Mouse (Mus musculus): ENCODE measurements around the gene Fmnl2. TPM values are rescaled to one million over a fixed set of nuclear protein-coding genes. Genes with fewer than 3 reads are reported as not detected.

Fmnl2 gene
- polyA plus RNA-seq, 1 experiment from 2014 or later = 21.3 TPM

DNA sequence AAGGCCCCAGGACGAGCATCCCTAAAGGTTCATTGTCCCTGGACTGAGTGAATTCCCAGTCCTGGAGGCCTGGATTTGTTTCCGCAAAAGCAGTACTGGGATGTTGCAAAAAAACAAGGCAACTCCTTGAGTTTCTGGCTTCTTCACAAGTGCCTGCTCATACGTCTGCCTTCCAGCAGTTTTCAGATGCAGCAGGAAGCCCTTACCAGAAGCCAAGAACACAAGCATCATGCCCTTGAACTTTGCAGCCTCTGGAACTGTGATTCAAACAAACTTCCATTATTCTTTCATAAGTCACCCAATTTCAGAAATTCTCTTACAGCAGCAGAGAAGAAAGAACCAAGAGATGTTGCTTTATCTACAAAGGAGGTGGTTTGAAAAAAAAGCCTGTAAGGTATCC is 21.9 kb upstream of the Fmnl2 start:
- 80% methylated on average over 3 of the region's 3 CpGs for WGBS
- Histone ChIP-seq H3K27me3 (replicated peaks; ENCODE audit: control insufficient read depth, insufficient read depth, low read length) (no peaks in the 10 kb centered on the region), H3K4me3 (ENCODE audit: low read depth, low read length) (no peak overlapping the region), H3K9ac (ENCODE audit: low read length) (no peak overlapping the region), H3K9me3 (replicated peaks; ENCODE audit: control insufficient read depth, low read length) (no peaks in the 10 kb centered on the region), H3K4me1 (ENCODE audit: control insufficient read depth, insufficient read depth, low read length) (no peaks in the 10 kb centered on the region; the same call in 1 of the 2 replicates), H3K27ac (ENCODE audit: low read depth, low read length) (no peak overlapping the region), H3K36me3 (ENCODE audit: control insufficient read depth, insufficient read depth, low read length) (no peaks in the 10 kb centered on the region), H3K4me2 (ENCODE audit: low read length) (no peak overlapping the region)
- ATAC-seq (no peak), DNase-seq (ENCODE audit: low spot score) (no peak)

DNA sequence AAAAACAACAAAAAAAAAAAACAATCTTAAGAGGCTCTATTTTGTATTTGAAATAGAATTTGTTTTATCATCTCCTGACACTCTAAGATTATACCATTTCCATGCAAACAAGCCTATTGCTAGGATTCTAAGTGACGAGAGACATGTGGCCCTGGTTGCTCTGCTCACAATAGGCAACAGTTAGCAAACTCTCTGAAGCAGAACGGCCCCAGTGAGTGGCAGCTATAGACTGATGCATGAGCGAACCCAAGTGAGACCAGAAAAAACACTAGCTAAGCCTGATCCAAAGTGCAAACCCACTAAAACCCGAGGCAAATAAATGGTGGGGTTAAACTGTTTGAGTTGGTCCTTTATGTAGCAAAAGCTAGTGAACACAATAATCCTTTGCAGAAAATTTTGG is 18.6 kb upstream of the Fmnl2 start:
- no peak for DNase-seq (ENCODE audit: low spot score)
- Histone ChIP-seq H3K36me3 (ENCODE audit: control insufficient read depth, insufficient read depth, low read length) (no peaks in the 10 kb centered on the region), H3K4me1 (ENCODE audit: control insufficient read depth, insufficient read depth, low read length) (no peaks in the 10 kb centered on the region; the same call in 1 of the 2 replicates), H3K27me3 (replicated peaks; ENCODE audit: control insufficient read depth, insufficient read depth, low read length) (no peaks in the 10 kb centered on the region), H3K27ac (ENCODE audit: low read depth, low read length) (no peak overlapping the region), H3K9ac (ENCODE audit: low read length) (no peak overlapping the region), H3K9me3 (replicated peaks; ENCODE audit: control insufficient read depth, low read length) (no peaks in the 10 kb centered on the region), H3K4me2 (ENCODE audit: low read length) (no peak overlapping the region), H3K4me3 (ENCODE audit: low read depth, low read length) (no peak overlapping the region)
- no peak for ATAC-seq
- 47% methylated on average over 4 of the region's 4 CpGs for WGBS

DNA sequence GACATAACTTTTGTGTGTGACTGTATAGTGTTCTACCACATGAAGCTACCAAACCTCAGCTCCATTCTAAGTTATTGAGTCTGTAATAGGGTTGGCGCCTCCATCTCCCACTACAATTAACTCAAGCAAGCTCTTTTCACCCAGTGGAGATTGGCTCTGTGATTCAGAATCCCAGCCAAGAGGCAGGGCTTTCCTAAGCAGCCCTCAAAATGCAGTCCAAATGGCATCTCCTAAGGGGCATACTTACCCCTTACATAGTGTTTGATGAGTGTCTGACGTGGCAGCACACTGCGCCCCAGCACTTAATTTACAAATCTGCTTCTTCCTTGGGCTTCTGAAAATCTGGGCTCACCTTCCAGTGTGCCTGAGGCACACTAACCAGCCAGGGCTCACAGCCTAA is 17.8 kb upstream of the Fmnl2 start:
- no peaks in the 10 kb centered on the region for H3K27me3 ChIP-seq (replicated peaks; ENCODE audit: control insufficient read depth, insufficient read depth, low read length)
- H3K4me3 ChIP-seq (ENCODE audit: low read depth, low read length) = no peak overlapping the region
- WGBS = 50% methylated on average over 3 of the region's 3 CpGs
- no peak overlapping the region for H3K27ac ChIP-seq (ENCODE audit: low read depth, low read length)
- DNase-seq (ENCODE audit: low spot score) (peak; percentile 72), ATAC-seq (peak; percentile 67; the same call in 1 of the 2 replicates)
- H3K36me3 ChIP-seq (ENCODE audit: control insufficient read depth, insufficient read depth, low read length) = no peaks in the 10 kb centered on the region
- no peak overlapping the region for H3K9ac ChIP-seq (ENCODE audit: low read length)
- H3K4me2 ChIP-seq (ENCODE audit: low read length) = no peak overlapping the region
- no peaks in the 10 kb centered on the region; the same call in 1 of the 2 replicates for H3K4me1 ChIP-seq (ENCODE audit: control insufficient read depth, insufficient read depth, low read length)
- no peaks in the 10 kb centered on the region for H3K9me3 ChIP-seq (replicated peaks; ENCODE audit: control insufficient read depth, low read length)

DNA sequence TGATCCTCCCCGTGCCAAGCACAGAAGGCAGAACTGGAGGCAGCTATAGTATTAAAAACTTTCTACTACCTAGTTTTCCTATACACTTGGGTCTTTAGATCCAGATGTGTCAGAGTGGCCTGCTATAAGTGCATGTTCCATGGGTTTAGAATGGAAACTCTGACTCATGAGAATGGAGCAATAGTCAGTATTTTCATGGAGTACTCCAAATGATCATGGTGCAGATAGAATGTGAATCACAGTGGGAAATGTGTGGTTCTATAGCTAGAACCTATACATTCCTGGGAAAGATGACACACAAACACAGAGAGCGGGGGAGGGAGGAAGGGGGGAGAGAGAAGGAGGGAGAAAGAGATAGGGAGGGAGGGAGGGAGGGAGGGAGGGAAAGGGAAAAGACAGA is 13.8 kb upstream of the Fmnl2 start:
- Histone ChIP-seq H3K9ac (ENCODE audit: low read length) (no peak overlapping the region), H3K4me3 (ENCODE audit: low read depth, low read length) (no peak overlapping the region), H3K4me2 (ENCODE audit: low read length) (no peak overlapping the region), H3K9me3 (replicated peaks; ENCODE audit: control insufficient read depth, low read length) (no peaks in the 10 kb centered on the region), H3K36me3 (ENCODE audit: control insufficient read depth, insufficient read depth, low read length) (no peaks in the 10 kb centered on the region), H3K27ac (ENCODE audit: low read depth, low read length) (no peak overlapping the region), H3K4me1 (ENCODE audit: control insufficient read depth, insufficient read depth, low read length) (no peaks in the 10 kb centered on the region; the same call in 1 of the 2 replicates), H3K27me3 (replicated peaks; ENCODE audit: control insufficient read depth, insufficient read depth, low read length) (no peaks in the 10 kb centered on the region)
- 83% methylated on average over 2 of the region's 2 CpGs for WGBS
- ATAC-seq (no peak), DNase-seq (ENCODE audit: low spot score) (no peak)

DNA sequence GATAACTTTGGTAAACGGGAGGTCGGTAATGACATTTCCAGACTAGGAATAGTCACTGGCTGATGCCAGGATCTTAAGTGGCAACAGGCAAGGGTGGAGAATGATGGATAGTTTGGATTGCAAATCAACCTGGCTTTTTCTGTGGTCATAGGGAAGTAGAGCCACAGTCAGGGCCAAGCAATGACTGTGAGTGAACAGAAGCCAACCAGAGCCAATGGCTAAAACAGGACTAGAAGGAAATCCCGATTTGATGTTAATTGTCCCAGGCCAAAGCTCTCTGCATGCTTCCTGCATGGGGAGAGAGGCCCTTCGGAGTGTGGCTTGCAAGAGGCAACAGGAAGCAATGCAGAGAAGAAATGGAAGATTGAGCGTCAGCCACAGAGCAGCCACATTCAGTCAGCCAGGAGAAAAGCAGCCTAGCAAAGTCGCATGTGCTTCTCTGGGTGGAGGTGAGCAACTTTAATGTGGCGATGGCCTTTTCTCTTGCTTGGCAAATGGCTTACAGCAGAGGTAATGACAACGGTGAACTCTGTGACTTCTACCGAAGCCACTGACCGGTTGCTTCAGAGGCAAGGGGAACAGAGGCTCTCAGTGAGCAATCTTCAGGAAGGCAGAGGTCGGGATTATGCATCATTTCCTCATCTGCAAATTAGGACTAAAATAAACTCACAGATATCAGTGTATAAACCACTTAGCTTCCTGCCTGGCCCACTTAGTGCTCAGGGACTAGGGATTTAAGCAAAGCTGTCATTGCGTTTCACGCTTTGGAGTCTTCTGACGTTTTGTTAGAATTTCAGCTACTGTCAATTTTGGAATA is 12.5 kb upstream of the Fmnl2 start:
- ATAC-seq (no peak), DNase-seq (ENCODE audit: low spot score) (no peak)
- H3K4me3 ChIP-seq (ENCODE audit: low read depth, low read length) = no peak overlapping the region
- WGBS = 79% methylated on average over 14 of the region's 14 CpGs
- H3K27ac ChIP-seq (ENCODE audit: low read depth, low read length) = no peak overlapping the region
- no peak overlapping the region for H3K4me2 ChIP-seq (ENCODE audit: low read length)
- no peaks in the 10 kb centered on the region for H3K27me3 ChIP-seq (replicated peaks; ENCODE audit: control insufficient read depth, insufficient read depth, low read length)
- no peaks in the 10 kb centered on the region for H3K36me3 ChIP-seq (ENCODE audit: control insufficient read depth, insufficient read depth, low read length)
- H3K9me3 ChIP-seq (replicated peaks; ENCODE audit: control insufficient read depth, low read length) = no peaks in the 10 kb centered on the region
- H3K4me1 ChIP-seq (ENCODE audit: control insufficient read depth, insufficient read depth, low read length) = no peaks in the 10 kb centered on the region; the same call in 1 of the 2 replicates
- H3K9ac ChIP-seq (ENCODE audit: low read length) = no peak overlapping the region

DNA sequence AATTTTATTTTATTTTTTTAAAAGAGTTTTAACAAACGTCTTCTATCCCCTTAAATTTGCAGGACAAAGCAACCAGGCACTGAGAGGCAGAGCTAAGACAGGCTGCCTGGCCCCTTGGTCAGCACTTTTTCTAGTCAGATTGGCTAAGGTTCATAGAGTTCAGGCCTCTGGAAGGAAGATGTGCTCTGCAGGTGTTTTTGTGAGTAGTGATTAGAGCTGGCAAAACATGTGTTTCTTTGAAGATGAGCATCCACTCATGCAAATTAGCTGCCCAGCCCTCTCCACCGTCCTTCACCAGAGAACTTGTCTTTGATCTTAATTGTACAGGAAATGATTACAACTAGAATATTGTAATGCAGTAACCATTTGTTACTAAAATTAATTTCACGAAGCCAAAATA is 11.2 kb upstream of the Fmnl2 start:
- H3K9me3 ChIP-seq (replicated peaks; ENCODE audit: control insufficient read depth, low read length) = no peaks in the 10 kb centered on the region
- 45% methylated on average over 3 of the region's 3 CpGs for WGBS
- DNase-seq (ENCODE audit: low spot score) = no peak

DNA sequence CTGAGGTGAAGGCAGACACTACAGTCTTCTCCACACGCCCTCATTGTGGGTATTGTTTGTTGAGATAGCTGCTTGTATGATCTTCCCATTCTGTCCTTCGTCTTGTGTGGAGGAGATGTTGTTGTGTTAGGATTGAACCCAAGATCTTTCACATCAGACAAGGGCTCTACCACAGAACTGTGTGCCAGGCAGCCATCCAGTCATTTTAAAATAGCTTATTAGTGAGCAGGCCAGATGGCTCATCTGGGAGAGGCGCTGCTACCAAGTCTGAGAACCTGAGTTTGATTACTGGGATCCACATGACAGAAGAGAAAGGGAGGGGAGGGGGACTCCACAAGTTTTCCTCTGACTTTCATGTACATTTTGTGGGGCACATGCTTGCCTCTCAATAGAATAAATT is 8.6 kb upstream of the Fmnl2 start:
- Histone ChIP-seq H3K36me3 (ENCODE audit: control insufficient read depth, insufficient read depth, low read length) (no peaks in the 10 kb centered on the region), H3K27ac (ENCODE audit: low read depth, low read length) (peak overlapping the region; percentile 18; the same call in 1 of the 2 replicates), H3K9ac (ENCODE audit: low read length) (no peak overlapping the region), H3K4me1 (ENCODE audit: control insufficient read depth, insufficient read depth, low read length) (no peaks in the 10 kb centered on the region), H3K4me2 (ENCODE audit: low read length) (no peak overlapping the region), H3K9me3 (replicated peaks; ENCODE audit: control insufficient read depth, low read length) (no peaks in the 10 kb centered on the region), H3K4me3 (ENCODE audit: low read depth, low read length) (no peak overlapping the region), H3K27me3 (replicated peaks; ENCODE audit: control insufficient read depth, insufficient read depth, low read length) (no peaks in the 10 kb centered on the region)
- peak; percentile 51 for DNase-seq (ENCODE audit: low spot score)
- ATAC-seq = peak; percentile 67; the same call in 1 of the 2 replicates
- WGBS = 60% methylated on average over 3 of the region's 3 CpGs

More for the DNA sequence above, 11.2 kb upstream of the Fmnl2 start:
- no peak overlapping the region for H3K4me2 ChIP-seq (ENCODE audit: low read length)
- H3K27me3 ChIP-seq (replicated peaks; ENCODE audit: control insufficient read depth, insufficient read depth, low read length) = no peaks in the 10 kb centered on the region
- H3K4me1 ChIP-seq (ENCODE audit: control insufficient read depth, insufficient read depth, low read length) = no peaks in the 10 kb centered on the region
- no peak overlapping the region for H3K4me3 ChIP-seq (ENCODE audit: low read depth, low read length)
- ATAC-seq = no peak
- no peak overlapping the region for H3K27ac ChIP-seq (ENCODE audit: low read depth, low read length)
- H3K9ac ChIP-seq (ENCODE audit: low read length) = no peak overlapping the region
- no peaks in the 10 kb centered on the region for H3K36me3 ChIP-seq (ENCODE audit: control insufficient read depth, insufficient read depth, low read length)

DNA sequence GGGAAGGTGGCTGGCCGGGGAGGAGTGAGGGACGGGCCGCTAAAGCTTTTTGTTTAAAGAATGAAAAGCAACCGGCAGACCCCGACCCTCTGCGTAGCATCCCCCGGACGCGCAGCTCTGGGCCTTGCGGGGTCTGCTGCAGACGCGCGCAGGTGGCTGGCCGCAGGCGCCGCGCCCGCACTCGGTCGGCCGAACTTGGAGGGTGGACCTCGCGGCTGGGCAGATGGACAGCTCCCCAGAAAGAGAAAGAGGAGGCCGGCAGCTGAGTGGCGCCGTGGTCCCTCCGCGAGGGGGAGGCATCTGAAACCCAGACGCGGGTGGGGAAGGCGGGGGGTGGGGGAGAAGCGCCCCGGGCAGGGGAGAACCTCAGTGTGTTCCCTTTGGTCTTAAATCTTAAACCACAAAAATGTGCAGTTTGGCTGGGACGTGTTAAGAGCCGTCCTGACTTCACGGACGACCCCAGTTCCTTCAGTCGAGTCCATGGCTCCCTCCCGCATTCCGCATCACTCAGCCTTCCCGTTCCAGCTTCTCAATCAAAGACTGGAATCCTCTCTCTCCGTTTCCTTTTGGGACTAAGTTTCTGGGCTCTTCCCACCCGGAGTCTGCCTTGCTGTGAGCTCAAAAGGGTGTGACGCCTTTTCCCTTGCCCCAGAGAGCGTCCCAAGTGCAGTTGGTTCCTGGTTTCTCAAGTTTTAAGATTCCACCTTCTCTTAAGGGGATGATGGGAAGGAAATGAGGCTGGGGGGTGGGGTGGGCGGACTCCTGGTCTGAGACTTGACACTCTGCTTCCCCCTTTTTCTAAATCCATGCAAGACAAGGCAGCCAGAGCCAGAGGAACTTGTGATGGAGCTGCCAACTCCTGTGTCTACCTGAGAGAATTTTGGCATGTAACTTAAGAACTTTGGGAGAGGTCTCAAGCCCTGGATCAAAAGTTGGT is 1.1 kb downstream of the Fmnl2 start:
- H3K9me3 ChIP-seq (replicated peaks; ENCODE audit: control insufficient read depth, low read length) = no peaks in the 10 kb centered on the region
- no peaks in the 10 kb centered on the region for H3K36me3 ChIP-seq (ENCODE audit: control insufficient read depth, insufficient read depth, low read length)
- H3K27me3 ChIP-seq (replicated peaks; ENCODE audit: control insufficient read depth, insufficient read depth, low read length) = no peaks in the 10 kb centered on the region
- H3K9ac ChIP-seq (ENCODE audit: low read length) = peak overlapping the region; percentile 97
- peak overlapping the region; percentile 91 for H3K27ac ChIP-seq (ENCODE audit: low read depth, low read length)
- peaks cover 24% of the 10 kb centered on the region for H3K4me1 ChIP-seq (ENCODE audit: control insufficient read depth, insufficient read depth, low read length)
- ATAC-seq (peak; percentile 35), DNase-seq (ENCODE audit: low spot score) (peak; percentile 58)
- H3K4me3 ChIP-seq (ENCODE audit: low read depth, low read length) = peak overlapping the region; percentile 93
- under 1% methylated on average over 45 of the region's 46 CpGs for WGBS
- H3K4me2 ChIP-seq (ENCODE audit: low read length) = peak overlapping the region; percentile 95
